Mouse (Mus musculus) hindbrain, embryonic 10.5 days (tissue): ENCODE results near the gene Tollip. TPM values are rescaled to one million over a fixed set of nuclear protein-coding genes. Genes with fewer than 3 reads are reported as not detected.
"Not testable (repeated sequence)": the region's sequence is repeated elsewhere in the genome, so short reads cannot be mapped to it uniquely, and the experiment has no call there.

Experiments
- DNase-seq: peaks from one replicate; pipeline ENCODE4 v3.0.0-alpha.2; 2017; ENCODE audit warnings: low spot score
- H3K27ac ChIP-seq: fragments of 300-500 bp; sonication (generic); 2 replicates; pipeline ENCODE4 v1.5.1; 2016; ENCODE audit warnings: mild to moderate bottlenecking, moderate library complexity
- H3K27me3 ChIP-seq: fragments of 300-500 bp; sonication (generic); 2 replicates; pipeline ENCODE4 v1.6.1; 2016; ENCODE audit warnings: mild to moderate bottlenecking; ENCODE audit not compliant: poor library complexity, insufficient read depth, severe bottlenecking
- H3K36me3 ChIP-seq: fragments of 300-500 bp; sonication (generic); 2 replicates; pipeline ENCODE4 v1.6.1; 2016; ENCODE audit warnings: mild to moderate bottlenecking, moderate library complexity
- H3K4me1 ChIP-seq: fragments of 300-500 bp; sonication (generic); replicated peaks from 2 replicates; pipeline ENCODE4 v1.6.1; 2016; ENCODE audit warnings: mild to moderate bottlenecking
- H3K4me3 ChIP-seq: fragments of 300-500 bp; sonication (generic); 2 replicates; pipeline ENCODE4 v1.5.1; 2016; ENCODE audit warnings: mild to moderate bottlenecking, moderate library complexity
- H3K9me3 ChIP-seq: fragments of 300-500 bp; sonication (generic); 2 replicates; pipeline ENCODE4 v1.6.1; 2016; ENCODE audit warnings: mild to moderate bottlenecking, moderate library complexity
- WGBS: fragments of 180-500 bp; shearing (Covaris S2); methylation state at CpG from one replicate; pipeline ENCODE4 v1.1.7; 2016; 5-methylcytosine and 5-hydroxymethylcytosine counted together
- polyA plus RNA-seq: library from polyadenylated mRNA; unstranded; fragments of >200 nt; fragmentation: Nextera tagmentation; extraction: Ambion mirVana; gene quantifications from 2 replicates; pipeline ENCODE4 v1.2.1, GENCODE M21; 2016

Tollip gene
- polyA plus RNA-seq, 1 experiment from 2014 or later, result 69.0 TPM

GRCm38 (mm10) chr7:141950104-141951013, 32.1 kb upstream of the Tollip start:
- no peaks in the 10 kb centered on the region for H3K9me3 ChIP-seq
- peak overlapping the region; percentile 89 for H3K4me3 ChIP-seq
- H3K4me1 ChIP-seq, result peaks cover 75% of the 10 kb centered on the region
- H3K27me3 ChIP-seq, result peaks cover 56% of the 10 kb centered on the region
- 1% methylated on average over 83 of the region's 84 CpGs for WGBS
- peaks cover 22% of the 10 kb centered on the region for H3K36me3 ChIP-seq
- peak; percentile 80 for DNase-seq
- peak overlapping the region; percentile 100 for H3K27ac ChIP-seq

- 2% methylated on average over 35 of the region's 54 CpGs for WGBS
- Histone ChIP-seq H3K27me3 (peaks cover 56% of the 10 kb centered on the region), H3K27ac (peak overlapping the region; percentile 100), H3K4me3 (peak overlapping the region; percentile 89), H3K4me1 (peaks cover 69% of the 10 kb centered on the region), H3K9me3 (no peaks in the 10 kb centered on the region), H3K36me3 (peaks cover 22% of the 10 kb centered on the region)
- no peak for DNase-seq
Observed at GRCm38 (mm10) chr7:141949799-141950103, 31.4 kb upstream of the Tollip start.

- Histone ChIP-seq H3K4me3 (peak within 1 kb of the TSS; percentile 89), H3K27me3 (peaks cover 56% of the 10 kb centered on the region), H3K9me3 (no peaks in the 10 kb centered on the region), H3K36me3 (peaks cover 22% of the 10 kb centered on the region), H3K27ac (peak within 1 kb of the TSS; percentile 100), H3K4me1 (peaks cover 63% of the 10 kb centered on the region)
- 2% methylated on average over 52 of the region's 55 CpGs for WGBS
- peak; percentile 95 for DNase-seq
Observed at GRCm38 (mm10) chr7:141948906-141949798, 30.8 kb upstream of the Tollip start, which contains the start of gene Brsk2. TSS of gene Brsk2 (plus strand) at chr7:141949751.

DNA sequence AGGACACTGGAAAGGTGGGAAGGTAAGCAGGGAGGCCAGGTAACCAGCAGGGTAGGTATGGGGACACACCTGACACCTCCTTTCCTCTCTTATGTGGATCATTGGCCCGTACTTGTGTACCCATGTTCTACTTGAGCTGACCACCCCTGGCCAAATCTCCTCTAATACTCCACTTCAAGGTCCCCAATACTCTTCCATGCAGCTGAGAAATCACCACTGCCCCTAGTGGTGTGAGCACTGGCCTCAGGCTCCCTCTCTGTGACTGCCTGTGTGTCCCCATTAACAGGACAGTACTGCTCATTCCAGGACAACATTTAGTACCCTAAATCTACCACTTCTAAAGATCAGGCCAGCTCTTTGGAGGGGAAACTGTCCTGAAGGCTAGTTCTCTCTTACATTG, 29.7 kb upstream of the Tollip start:
- DNase-seq, result no peak
- Histone ChIP-seq H3K4me3 (no peak overlapping the region), H3K9me3 (no peaks in the 10 kb centered on the region), H3K27me3 (peaks cover 55% of the 10 kb centered on the region), H3K36me3 (peaks cover 15% of the 10 kb centered on the region), H3K4me1 (peaks cover 52% of the 10 kb centered on the region), H3K27ac (no peak overlapping the region)
- WGBS, result 84% methylated on average over 1 of the region's 1 CpGs

- H3K9me3 ChIP-seq, result no peaks in the 10 kb centered on the region
- H3K27ac ChIP-seq, result no peak overlapping the region
- H3K4me1 ChIP-seq, result peaks cover 48% of the 10 kb centered on the region
- H3K36me3 ChIP-seq, result peaks cover 10% of the 10 kb centered on the region
- no peak for DNase-seq
- no peak overlapping the region for H3K4me3 ChIP-seq
- H3K27me3 ChIP-seq, result peaks cover 53% of the 10 kb centered on the region
Observed at GRCm38 (mm10) chr7:141947512-141947911, 29.2 kb upstream of the Tollip start.

GRCm38 (mm10) chr7:141945927-141946326, 27.6 kb upstream of the Tollip start:
- Histone ChIP-seq H3K4me1 (peaks cover 36% of the 10 kb centered on the region), H3K36me3 (no peaks in the 10 kb centered on the region), H3K27me3 (peaks cover 37% of the 10 kb centered on the region), H3K27ac (peak overlapping the region; percentile 74), H3K4me3 (0 out of 2 replicates have a peak overlapping the region, but pooled peaks have one; percentile 4), H3K9me3 (no peaks in the 10 kb centered on the region)
- no peak for DNase-seq
- 34% methylated on average over 7 of the region's 7 CpGs for WGBS

- Histone ChIP-seq H3K4me3 (no peak overlapping the region), H3K9me3 (no peaks in the 10 kb centered on the region), H3K36me3 (no peaks in the 10 kb centered on the region), H3K27ac (no peak overlapping the region), H3K4me1 (peaks cover 16% of the 10 kb centered on the region), H3K27me3 (peaks cover 18% of the 10 kb centered on the region)
- no peak for DNase-seq
- WGBS, result 87% methylated on average over 5 of the region's 5 CpGs
Observed at GRCm38 (mm10) chr7:141943444-141943843, 25.1 kb upstream of the Tollip start.

- Histone ChIP-seq H3K36me3 (no peaks in the 10 kb centered on the region), H3K4me1 (peaks cover 22% of the 10 kb centered on the region), H3K27me3 (no peaks in the 10 kb centered on the region), H3K27ac (peak overlapping the region; percentile 83), H3K4me3 (no peak overlapping the region), H3K9me3 (no peaks in the 10 kb centered on the region)
- WGBS, result 81% methylated on average over 6 of the region's 6 CpGs
- no peak for DNase-seq
Observed at GRCm38 (mm10) chr7:141934951-141935350, 16.6 kb upstream of the Tollip start.

- WGBS, result 51% methylated on average over 7 of the region's 7 CpGs
Observed at GRCm38 (mm10) chr7:141934128-141934898, 16.0 kb upstream of the Tollip start.

DNA sequence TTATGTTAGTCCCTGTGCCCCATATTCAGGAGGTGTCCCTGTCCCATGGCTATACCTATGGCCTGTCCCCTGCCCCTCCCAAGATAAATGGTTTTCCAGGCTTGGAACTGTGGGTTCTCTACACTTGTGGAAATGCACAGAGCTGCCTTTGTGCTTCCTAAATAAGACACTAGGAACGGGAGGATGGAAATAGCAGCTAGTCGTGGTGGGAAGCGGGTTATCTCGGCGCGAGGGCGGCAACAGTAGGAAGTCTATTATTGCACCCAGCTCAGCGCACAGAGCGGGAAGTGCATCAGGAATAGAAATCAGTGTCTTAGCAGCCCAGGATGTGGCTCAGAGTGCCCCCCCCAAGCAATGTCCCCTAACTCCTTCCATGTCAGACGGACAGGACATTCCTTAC, 10.3 kb upstream of the Tollip start:
- Histone ChIP-seq H3K9me3 (no peaks in the 10 kb centered on the region), H3K27ac (no peak overlapping the region), H3K4me1 (peaks cover 11% of the 10 kb centered on the region), H3K4me3 (no peak overlapping the region), H3K36me3 (no peaks in the 10 kb centered on the region), H3K27me3 (no peaks in the 10 kb centered on the region)
- DNase-seq, result no peak
- 82% methylated on average over 10 of the region's 10 CpGs for WGBS

More at GRCm38 (mm10) chr7:141934128-141934898, 16.0 kb upstream of the Tollip start:
- no peaks in the 10 kb centered on the region for H3K9me3 ChIP-seq
- H3K4me1 ChIP-seq, result peaks cover 22% of the 10 kb centered on the region
- peak overlapping the region; percentile 83 for H3K27ac ChIP-seq
- no peaks in the 10 kb centered on the region for H3K36me3 ChIP-seq
- H3K4me3 ChIP-seq, result no peak overlapping the region
- DNase-seq, result peak; percentile 74
- no peaks in the 10 kb centered on the region for H3K27me3 ChIP-seq

- 8% methylated on average over 7 of the region's 7 CpGs for WGBS
- peak; percentile 82 for DNase-seq
Observed at GRCm38 (mm10) chr7:141924917-141925316, 6.6 kb upstream of the Tollip start.

GRCm38 (mm10) chr7:141924121-141924520, 5.8 kb upstream of the Tollip start:
- not testable (repeated sequence) for H3K4me1 ChIP-seq, H3K27ac ChIP-seq

More at GRCm38 (mm10) chr7:141924917-141925316, 6.6 kb upstream of the Tollip start:
- no peaks in the 10 kb centered on the region for H3K9me3 ChIP-seq
- peaks cover 8% of the 10 kb centered on the region for H3K4me1 ChIP-seq
- H3K36me3 ChIP-seq, result no peaks in the 10 kb centered on the region
- H3K4me3 ChIP-seq, result no peak overlapping the region
- H3K27me3 ChIP-seq, result no peaks in the 10 kb centered on the region
- H3K27ac ChIP-seq, result no peak overlapping the region

More at GRCm38 (mm10) chr7:141924121-141924520, 5.8 kb upstream of the Tollip start:
- DNase-seq, H3K36me3 ChIP-seq, H3K4me3 ChIP-seq, H3K27me3 ChIP-seq, H3K9me3 ChIP-seq: not testable (repeated sequence)
- WGBS, result 93% methylated on average over 17 of the region's 17 CpGs
